Mouse (Mus musculus) embryonic facial prominence, embryonic 10.5 days (tissue): ENCODE measurements around the gene Gm15557. TPM values are rescaled to one million over a fixed set of nuclear protein-coding genes. Genes with fewer than 3 reads are reported as not detected.
A peak's percentile ranks its signal among the peaks of the same experiment; 100 is the strongest.

ENCODE experiments used
- DNase-seq: peaks from one replicate; pipeline ENCODE4 v3.0.0-alpha.2; 2017; ENCODE audit warnings: low spot score
- H3K27ac ChIP-seq: fragments of 300-500 bp; sonication (generic); replicated peaks from 2 replicates; pipeline ENCODE4 v1.5.1; 2016; ENCODE audit warnings: mild to moderate bottlenecking
- H3K27me3 ChIP-seq: fragments of 300-500 bp; sonication (generic); replicated peaks from 2 replicates; pipeline ENCODE4 v1.6.1; 2016; ENCODE audit warnings: low read depth, mild to moderate bottlenecking; ENCODE audit not compliant: poor library complexity, severe bottlenecking
- H3K36me3 ChIP-seq: fragments of 300-500 bp; sonication (generic); replicated peaks from 2 replicates; pipeline ENCODE4 v1.6.1; 2016; ENCODE audit warnings: mild to moderate bottlenecking, moderate library complexity
- H3K4me1 ChIP-seq: fragments of 300-500 bp; sonication (generic); 2 replicates; pipeline ENCODE4 v1.6.1; 2016
- H3K4me3 ChIP-seq: fragments of 300-500 bp; sonication (generic); 2 replicates; pipeline ENCODE4 v1.5.1; 2016; ENCODE audit warnings: mild to moderate bottlenecking, moderate library complexity
- H3K9me3 ChIP-seq: fragments of 300-500 bp; sonication (generic); 2 replicates; pipeline ENCODE4 v1.6.1; 2016; ENCODE audit warnings: mild to moderate bottlenecking
- WGBS: fragments of 180-500 bp; shearing (Covaris S2); methylation state at CpG from one replicate; pipeline ENCODE4 v1.1.7; 2016; 5-methylcytosine and 5-hydroxymethylcytosine counted together
- polyA plus RNA-seq: library from polyadenylated mRNA; unstranded; fragments of >200 nt; fragmentation: Nextera tagmentation; extraction: Ambion mirVana; gene quantifications from 2 replicates; pipeline ENCODE4 v1.2.1, GENCODE M21; 2016

Gene Gm15557
- polyA plus RNA-seq, 1 experiment from 2014 or later = 0.12 TPM

DNA sequence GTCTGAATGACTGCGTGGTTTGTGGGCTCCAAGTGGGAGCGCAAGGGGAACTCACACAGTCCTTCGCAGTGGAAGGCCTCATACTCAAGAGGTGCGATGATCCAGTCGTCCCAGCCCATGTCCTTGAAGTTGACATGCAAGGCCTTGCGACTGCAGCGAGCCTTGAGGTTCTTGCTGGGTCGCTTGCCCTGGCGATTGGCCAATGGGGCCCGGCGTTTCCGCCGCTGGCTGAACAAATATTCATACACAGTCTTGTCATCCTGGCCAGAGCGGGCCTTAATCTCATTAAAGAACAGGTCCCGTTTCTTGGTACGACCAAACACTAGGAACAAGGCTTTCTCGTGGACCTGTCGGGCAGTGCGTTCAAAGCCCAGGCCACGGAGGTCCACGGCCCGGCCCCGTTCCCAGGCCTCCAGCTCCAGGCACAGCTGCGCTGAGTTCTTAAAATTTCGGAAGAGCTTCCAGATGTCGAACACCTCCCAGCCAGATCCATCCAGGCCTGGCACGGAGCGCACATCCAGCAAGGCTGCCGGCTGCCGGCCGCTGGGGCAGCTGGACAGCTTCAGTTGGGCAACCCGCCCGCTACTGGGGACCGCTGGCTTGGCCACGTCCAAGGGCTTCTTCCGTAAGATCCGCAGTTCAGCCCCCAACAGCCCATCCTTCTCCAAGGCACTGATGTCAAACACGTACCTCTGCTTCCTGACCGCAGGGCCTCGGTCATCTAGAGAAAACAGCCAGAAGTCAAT is 1.3 kb downstream of the Gm15557 start:
- Histone ChIP-seq H3K27me3 (peaks cover 12% of the 10 kb centered on the region), H3K4me3 (no peak overlapping the region), H3K4me1 (peaks cover 55% of the 10 kb centered on the region), H3K27ac (no peak overlapping the region), H3K9me3 (no peaks in the 10 kb centered on the region), H3K36me3 (no peaks in the 10 kb centered on the region)
- WGBS = 89% methylated on average over 40 of the region's 40 CpGs
- peak; percentile 36 for DNase-seq

GRCm38 (mm10) chr2:155943463-155943862 is 2.9 kb downstream of the Gm15557 start:
- Histone ChIP-seq H3K27ac (peak overlapping the region; percentile 58), H3K36me3 (no peaks in the 10 kb centered on the region), H3K27me3 (peaks cover 25% of the 10 kb centered on the region), H3K9me3 (no peaks in the 10 kb centered on the region), H3K4me3 (peak overlapping the region; percentile 40), H3K4me1 (peaks cover 59% of the 10 kb centered on the region)
- DNase-seq = peak; percentile 62
- 2% methylated on average over 8 of the region's 8 CpGs for WGBS

DNA sequence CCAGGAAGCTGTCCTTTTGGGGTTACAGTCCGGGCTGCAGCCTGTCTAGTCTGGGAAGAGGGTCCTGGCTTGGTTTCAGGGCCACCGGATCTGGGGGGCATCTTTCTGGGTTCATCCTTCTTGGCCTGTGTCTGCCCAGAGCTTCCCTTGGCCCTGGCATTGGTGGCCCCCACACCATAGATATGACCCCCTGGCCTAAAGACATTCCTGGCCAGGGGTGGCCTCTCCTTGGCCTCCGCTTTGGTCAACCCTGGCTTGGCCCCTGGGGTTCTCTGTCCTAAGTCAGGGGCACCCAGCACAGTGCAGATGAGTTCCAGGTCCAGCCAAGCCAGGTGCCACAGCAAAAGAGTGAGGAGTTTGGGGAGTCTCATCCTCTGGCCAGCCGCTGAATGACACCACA is 4.2 kb downstream of the Gm15557 start:
- peak overlapping the region; percentile 23; the same call in 1 of the 2 replicates for H3K4me3 ChIP-seq
- peaks cover 70% of the 10 kb centered on the region for H3K4me1 ChIP-seq
- H3K9me3 ChIP-seq = no peaks in the 10 kb centered on the region
- WGBS = 74% methylated on average over 4 of the region's 4 CpGs
- no peak for DNase-seq
- H3K27me3 ChIP-seq = peaks cover 25% of the 10 kb centered on the region
- peak overlapping the region; percentile 58 for H3K27ac ChIP-seq
- no peaks in the 10 kb centered on the region for H3K36me3 ChIP-seq

- Histone ChIP-seq H3K9me3 (no peaks in the 10 kb centered on the region), H3K4me3 (peak within 1 kb of the TSS; percentile 40; the same call in 1 of the 2 replicates), H3K4me1 (peaks cover 70% of the 10 kb centered on the region), H3K36me3 (no peaks in the 10 kb centered on the region), H3K27me3 (peaks cover 25% of the 10 kb centered on the region), H3K27ac (peak within 1 kb of the TSS; percentile 58)
- 48% methylated on average over 13 of the region's 13 CpGs for WGBS
- peak; percentile 37 for DNase-seq
These were observed 4.6 kb downstream of the Gm15557 start, which contains the start of gene Gdf5 for GRCm38 (mm10) chr2:155945124-155945523. Gene Gdf5, minus strand, starts transcription at chr2:155945367.

GRCm38 (mm10) chr2:155945580-155945979 is 5.1 kb downstream of the Gm15557 start:
- peak overlapping the region; percentile 54; the same call in 1 of the 2 replicates for H3K27ac ChIP-seq
- peak; percentile 37 for DNase-seq
- peaks cover 71% of the 10 kb centered on the region for H3K4me1 ChIP-seq

DNA sequence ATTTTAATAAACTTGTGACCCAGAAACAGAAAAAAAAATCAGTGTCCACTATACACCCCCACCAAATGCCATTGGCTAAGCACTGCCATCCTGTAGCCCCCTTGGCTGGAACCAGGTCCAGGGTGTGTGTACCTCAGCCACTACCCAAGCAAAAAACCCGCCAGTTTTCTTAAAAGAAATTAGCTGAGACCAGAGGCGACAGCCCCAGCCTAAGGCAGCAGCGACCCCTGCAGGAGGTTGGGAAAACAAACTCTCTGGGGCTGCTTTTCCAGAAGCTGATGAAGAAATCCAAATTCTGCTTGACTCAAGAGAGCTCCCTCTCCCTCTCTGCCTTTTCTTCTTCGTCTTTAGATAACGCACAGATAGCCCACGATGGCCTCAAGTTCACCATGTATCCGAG is 5.5 kb downstream of the Gm15557 start:
- peaks cover 25% of the 10 kb centered on the region for H3K27me3 ChIP-seq
- no peak overlapping the region for H3K27ac ChIP-seq
- H3K9me3 ChIP-seq = no peaks in the 10 kb centered on the region
- DNase-seq = peak; percentile 85
- no peaks in the 10 kb centered on the region for H3K36me3 ChIP-seq
- H3K4me1 ChIP-seq = peaks cover 71% of the 10 kb centered on the region
- no peak overlapping the region for H3K4me3 ChIP-seq
- WGBS = 2% methylated on average over 7 of the region's 7 CpGs

More at GRCm38 (mm10) chr2:155945580-155945979, 5.1 kb downstream of the Gm15557 start:
- H3K4me3 ChIP-seq = no peak overlapping the region
- H3K9me3 ChIP-seq = no peaks in the 10 kb centered on the region
- H3K27me3 ChIP-seq = peaks cover 25% of the 10 kb centered on the region
- 66% methylated on average over 5 of the region's 5 CpGs for WGBS
- H3K36me3 ChIP-seq = no peaks in the 10 kb centered on the region

DNA sequence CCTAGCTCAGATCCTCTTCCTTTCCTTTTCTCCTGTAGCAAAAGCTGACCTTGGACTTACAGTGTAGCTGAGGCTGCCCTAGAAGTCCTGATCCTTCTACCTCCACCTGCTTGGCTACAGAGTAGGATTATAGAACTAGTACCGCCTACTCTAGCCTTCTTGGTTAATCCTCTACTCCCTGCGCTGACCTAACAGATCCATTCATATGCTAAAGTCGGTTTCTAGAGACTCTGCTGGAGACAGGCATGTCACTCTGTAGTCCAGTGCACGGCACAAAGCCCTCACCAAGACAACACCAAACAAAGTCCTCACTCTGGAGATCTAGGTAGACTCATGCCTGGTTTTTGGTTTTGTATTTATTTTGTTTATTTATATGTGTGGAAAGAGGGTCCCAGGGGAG is 6.0 kb downstream of the Gm15557 start:
- Histone ChIP-seq H3K36me3 (no peaks in the 10 kb centered on the region), H3K4me1 (peaks cover 71% of the 10 kb centered on the region), H3K27me3 (peaks cover 25% of the 10 kb centered on the region), H3K27ac (no peak overlapping the region), H3K9me3 (no peaks in the 10 kb centered on the region), H3K4me3 (no peak overlapping the region)
- no peak for DNase-seq
- WGBS = 14% methylated on average over 4 of the region's 4 CpGs

DNA sequence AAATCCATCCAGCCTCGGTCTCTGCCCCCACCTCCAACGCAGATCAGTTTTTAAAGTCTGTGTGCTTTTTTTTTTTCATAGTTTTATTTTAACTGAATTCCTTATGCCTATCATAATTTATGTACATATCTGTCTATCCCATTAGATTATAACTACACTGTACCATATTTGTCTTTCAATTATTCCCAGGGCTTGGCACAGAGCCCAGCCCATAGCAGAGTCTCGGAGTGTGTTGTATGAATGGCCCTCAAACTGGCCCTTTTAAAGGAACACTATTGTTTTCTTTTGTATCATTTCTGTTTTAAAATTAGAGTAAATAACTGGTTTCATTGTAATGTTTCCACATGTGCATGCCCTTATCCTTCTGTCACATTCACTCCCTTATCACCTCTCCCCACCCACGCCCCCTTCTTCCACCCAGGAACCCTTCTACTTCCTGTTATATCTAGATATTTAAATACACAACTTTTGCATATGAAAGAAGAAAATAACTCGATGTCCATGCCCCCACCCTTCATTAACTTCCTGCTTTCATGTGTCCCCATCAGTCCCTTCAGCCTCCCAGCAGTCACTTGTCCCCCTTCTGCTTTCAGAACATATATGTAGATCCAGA is 7.0 kb downstream of the Gm15557 start:
- DNase-seq = no peak
- no peak overlapping the region for H3K27ac ChIP-seq
- peaks cover 25% of the 10 kb centered on the region for H3K27me3 ChIP-seq
- no peak overlapping the region for H3K4me3 ChIP-seq
- H3K4me1 ChIP-seq = peaks cover 63% of the 10 kb centered on the region
- no peaks in the 10 kb centered on the region for H3K36me3 ChIP-seq
- no peaks in the 10 kb centered on the region for H3K9me3 ChIP-seq
- WGBS = 81% methylated on average over 5 of the region's 5 CpGs

GRCm38 (mm10) chr2:155949362-155949761 is 8.8 kb downstream of the Gm15557 start:
- H3K4me1 ChIP-seq = peaks cover 46% of the 10 kb centered on the region
- H3K36me3 ChIP-seq = no peaks in the 10 kb centered on the region
- peak overlapping the region; percentile 11; the same call in 1 of the 2 replicates for H3K4me3 ChIP-seq
- no peaks in the 10 kb centered on the region for H3K9me3 ChIP-seq
- H3K27ac ChIP-seq = 0 out of 2 replicates have a peak overlapping the region, but pooled peaks have one; percentile 31
- H3K27me3 ChIP-seq = peaks cover 27% of the 10 kb centered on the region
- 15% methylated on average over 6 of the region's 6 CpGs for WGBS
- DNase-seq = peak; percentile 73

GRCm38 (mm10) chr2:155952006-155952405 is 11.5 kb downstream of the Gm15557 start:
- H3K9me3 ChIP-seq = no peaks in the 10 kb centered on the region
- H3K4me1 ChIP-seq = peaks cover 24% of the 10 kb centered on the region
- no peak overlapping the region for H3K4me3 ChIP-seq
- H3K36me3 ChIP-seq = no peaks in the 10 kb centered on the region
- peak; percentile 55 for DNase-seq
- H3K27me3 ChIP-seq = peaks cover 20% of the 10 kb centered on the region
- no peak overlapping the region for H3K27ac ChIP-seq

GRCm38 (mm10) chr2:155956134-155957059 is 15.9 kb downstream of the Gm15557 start, which contains the start of gene Cep250:
Gene Cep250, plus strand, starts transcription at chr2:155956458.
- under 1% methylated on average over 59 of the region's 59 CpGs for WGBS
- Histone ChIP-seq H3K4me3 (peak within 1 kb of the TSS; percentile 92), H3K27me3 (peaks cover 8% of the 10 kb centered on the region; the same call in 1 of the 2 replicates), H3K4me1 (peaks cover 13% of the 10 kb centered on the region), H3K9me3 (no peaks in the 10 kb centered on the region), H3K27ac (peak within 1 kb of the TSS; percentile 98), H3K36me3 (peaks cover 22% of the 10 kb centered on the region)
- peak; percentile 94 for DNase-seq

DNA sequence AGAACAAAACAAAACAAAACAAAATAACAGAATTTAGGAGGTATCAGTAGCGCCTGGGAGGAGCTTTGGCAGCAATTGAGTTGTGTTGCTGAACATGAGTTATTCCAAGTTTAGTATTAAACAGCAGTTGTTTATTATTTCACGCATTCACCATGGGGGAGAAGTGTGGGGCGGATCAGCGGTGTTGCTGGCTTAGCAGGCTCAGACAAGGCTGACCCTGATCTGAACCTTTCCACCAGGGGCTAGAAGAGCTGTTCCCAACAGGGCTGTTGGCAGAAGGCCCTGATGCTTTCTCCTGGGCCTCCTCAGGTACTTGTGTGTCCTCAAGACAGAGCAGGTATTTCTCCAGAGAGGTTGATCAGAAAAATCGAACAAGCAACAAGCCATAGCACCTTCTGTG is 19.5 kb downstream of the Gm15557 start:
- WGBS = 89% methylated on average over 5 of the region's 5 CpGs
- Histone ChIP-seq H3K36me3 (peaks cover 57% of the 10 kb centered on the region), H3K27ac (no peak overlapping the region), H3K4me3 (no peak overlapping the region), H3K27me3 (no peaks in the 10 kb centered on the region), H3K9me3 (no peaks in the 10 kb centered on the region), H3K4me1 (peaks cover 13% of the 10 kb centered on the region)
- DNase-seq = no peak
